ENCODE assay signal across 12 mouse cellular contexts in genomic region chr11:112840495-112840828, GRCm38 (mm10). TPM values are rescaled to one million over a fixed set of nuclear protein-coding genes. Genes with fewer than 3 reads are reported as not detected.
A peak's percentile ranks its signal among the peaks of the same experiment; 100 is the strongest.
DNase-seq lines count a peak whose midpoint lies in the region; ATAC-seq and TF ChIP-seq lines count a peak whose summit lies in the region.
"Had no signal": no experiment of that assay in that cellular context is flagged by ENCODE, and none has a peak within 500 bp of the region (broad histone marks: within the 10 kb centered on the region; RNA-seq: fewer than 3 reads in every experiment).

No protein-coding gene starts in this region.

- in situ Hi-C loops in CH12.LX (cut with MboI; ENCODE audit: low pct_ligation_motif_present, low pct_unique_long_range_greater_than_20kb, low sequenced_read_pairs) = no loop called here

- no peak overlapping the region for H3K27ac ChIP-seq in heart, embryonic 10.5 days
- no peak overlapping the region for H3K27ac ChIP-seq in CH12.LX (ENCODE audit: insufficient read depth, low read depth)
- H3K27ac ChIP-seq in forebrain, embryonic 14.5 days (ENCODE audit: low read depth, low read length) = no peak overlapping the region
- H3K27ac ChIP-seq in limb, embryonic 13.5 days = no peak overlapping the region

- H3K4me2 ChIP-seq in CH12.LX (ENCODE audit: insufficient read depth, low read depth, poor library complexity, severe bottlenecking) = no peak overlapping the region
- peak overlapping the region; percentile 32 for H3K4me2 ChIP-seq in forebrain, embryonic 14.5 days (ENCODE audit: low read length)
- H3K4me2 ChIP-seq in limb, embryonic 13.5 days (replicated peaks) = peak overlapping the region; percentile 43

- dilution Hi-C loops in CH12.LX (cut with MboI; ENCODE audit: extremely low pct_ligation_motif_present, extremely low pct_unique_long_range_greater_than_20kb, low sequenced_read_pairs) = no loop called here

- TF ChIP-seq POLR2A in CH12.LX (IDR thresholded peaks at IDR 0.05; ENCODE audit: low read depth, low read length) = no peak

- H3K27me3 ChIP-seq in heart, embryonic 10.5 days (ENCODE audit: insufficient read depth, poor library complexity, severe bottlenecking) = peaks cover 17% of the 10 kb centered on the region; the same call in 1 of the 2 replicates
- H3K27me3 ChIP-seq in CH12.LX (replicated peaks) = no peaks in the 10 kb centered on the region
- H3K27me3 ChIP-seq in forebrain, embryonic 14.5 days (replicated peaks; ENCODE audit: control insufficient read depth, insufficient read depth, low read length) = no peaks in the 10 kb centered on the region
- H3K27me3 ChIP-seq in limb, embryonic 13.5 days = no peaks in the 10 kb centered on the region

- peak overlapping the region; percentile 48 for H3K4me3 ChIP-seq in heart, embryonic 10.5 days
- H3K4me3 ChIP-seq in CH12.LX (replicated peaks in 1 of 3; ENCODE audit: low read depth in 2 of 3, low read length in 2 of 3, poor library complexity in 1 of 3) = no peak overlapping the region
- no peak overlapping the region for H3K4me3 ChIP-seq in forebrain, embryonic 14.5 days (ENCODE audit: low read depth, low read length)
- H3K4me3 ChIP-seq in limb, embryonic 13.5 days = no peak overlapping the region

- H3K9ac ChIP-seq in CH12.LX (ENCODE audit: insufficient read depth, low read depth) = no peak overlapping the region
- no peak overlapping the region for H3K9ac ChIP-seq in forebrain, embryonic 14.5 days (ENCODE audit: low read length)
- no peak overlapping the region for H3K9ac ChIP-seq in limb, embryonic 13.5 days

- H3K79me2 ChIP-seq in CH12.LX (replicated peaks; ENCODE audit: control insufficient read depth, extremely low read depth, insufficient read depth, poor library complexity, severe bottlenecking) = no peaks in the 10 kb centered on the region

- no peaks in the 10 kb centered on the region for H3K4me1 ChIP-seq in heart, embryonic 10.5 days
- peaks cover 0 to 12% of the 10 kb centered on the region in 2 experiments; a peak in 2 of 4 replicates for H3K4me1 ChIP-seq in CH12.LX (ENCODE audit: control insufficient read depth in 1 of 2, insufficient read depth in 2 of 2)
- H3K4me1 ChIP-seq in forebrain, embryonic 14.5 days (ENCODE audit: control insufficient read depth, insufficient read depth, low read length) = peaks cover 13% of the 10 kb centered on the region
- peaks cover 12% of the 10 kb centered on the region for H3K4me1 ChIP-seq in limb, embryonic 13.5 days

- WGBS in heart, embryonic 10.5 days = 4% methylated on average over 10 of the region's 10 CpGs
- WGBS in forebrain, embryonic 14.5 days = 4% methylated on average over 10 of the region's 10 CpGs
- 11% methylated on average over 10 of the region's 10 CpGs for WGBS in limb, embryonic 13.5 days

- no peak for DNase-seq in heart, embryonic 10.5 days (ENCODE audit: low spot score)
- no peak for DNase-seq in heart, postnatal 14 days
- DNase-seq in CH12.LX (ENCODE audit: extremely low read depth) = peak; percentile 77
- DNase-seq in forebrain, embryonic 14.5 days (ENCODE audit: low spot score) = peak; percentile 78
- no peak for DNase-seq in adrenal gland, postnatal 36 days
- DNase-seq in thymus, adult 18-20 months = no peak
- no peak for DNase-seq in urinary bladder, postnatal 36 days (ENCODE audit: low spot score in 2 of 2)
- DNase-seq: cerebellum, postnatal 36 days; layer of hippocampus, postnatal 36 days; lung, adult 2 months; thymus, adult 2 months had no signal

- no peak for TF ChIP-seq RAD21 in CH12.LX (IDR thresholded peaks at IDR 0.05; ENCODE audit: low read depth, low read length)

- no peak for TF ChIP-seq EP300 in CH12.LX (IDR thresholded peaks at IDR 0.05; ENCODE audit: low read length)

- no peaks in the 10 kb centered on the region for H3K9me3 ChIP-seq in heart, embryonic 10.5 days
- H3K9me3 ChIP-seq in CH12.LX (replicated peaks; ENCODE audit: low read length) = peaks cover 4% of the 10 kb centered on the region
- no peaks in the 10 kb centered on the region for H3K9me3 ChIP-seq in forebrain, embryonic 14.5 days (replicated peaks; ENCODE audit: control insufficient read depth, low read length)
- no peaks in the 10 kb centered on the region for H3K9me3 ChIP-seq in limb, embryonic 13.5 days

- intact Hi-C loops in heart, postnatal 14 days (cut with DNase I) = loop anchor here (5.0 to 10.0 kb wide), 2 partner anchors 58 to 324 kb away; partner anchors contain the start of gene Sox9

- ATAC-seq in forebrain, embryonic 14.5 days = peak; percentile 86
- no peak for ATAC-seq in limb, embryonic 13.5 days (ENCODE audit: low FRiP score, low read depth)

- H3K36me3 ChIP-seq in heart, embryonic 10.5 days = no peaks in the 10 kb centered on the region
- H3K36me3 ChIP-seq in CH12.LX (replicated peaks in 1 of 2; ENCODE audit: control insufficient read depth in 1 of 2, insufficient read depth in 1 of 2, low read length in 1 of 2) = no peaks in the 10 kb centered on the region
- no peaks in the 10 kb centered on the region for H3K36me3 ChIP-seq in forebrain, embryonic 14.5 days (ENCODE audit: control insufficient read depth, insufficient read depth, low read length)
- no peaks in the 10 kb centered on the region for H3K36me3 ChIP-seq in limb, embryonic 13.5 days

- TF ChIP-seq CTCF in CH12.LX (conservative IDR thresholded peaks at IDR 0.05 in 1 of 2, IDR thresholded peaks at IDR 0.05 in 1 of 2; ENCODE audit: low read depth in 2 of 2, low read length in 2 of 2) = no peak

TF ChIP-seq in CH12.LX, 34 proteins besides CTCF, POLR2A, EP300 and RAD21:
- TF ChIP-seq BHLHE40 (IDR thresholded peaks at IDR 0.05; ENCODE audit: low read depth, low read length) (peak; percentile 14; the same call in 1 of the 2 replicates), PAX5 (IDR thresholded peaks at IDR 0.05; ENCODE audit: low read length) (no peak), CHD2 (IDR thresholded peaks at IDR 0.05; ENCODE audit: low read length) (no peak), NRF1 (IDR thresholded peaks at IDR 0.05; ENCODE audit: low read depth, low read length) (no peak)

RNA-seq across cellular contexts. Expression of gene Sox9, which starts 58.4 kb away (rescaled TPM):
- 40.6 and 56.9 TPM in 2 replicates for polyA plus RNA-seq in heart, embryonic 10.5 days (2016; fragmentation: Nextera tagmentation; extraction: Ambion mirVana)
- 1 to 10 TPM; 2.7 to 2.8 TPM for total RNA-seq in heart, postnatal 14 days (2021)
- total RNA-seq in CH12.LX (2012; rRNA removed) = not detected in 2 replicates
- total RNA-seq in CH12.LX (2014; rRNA removed) = not detected in 2 replicates
- not detected in 2 replicates for polyA plus RNA-seq in CH12.LX (2012; ENCODE audit: insufficient read length, low read depth)
- 43.6 and 49.4 TPM in 2 replicates for polyA plus RNA-seq in forebrain, embryonic 14.5 days (2014; fragmentation: Nextera tagmentation; extraction: Ambion mirVana)
- polyA plus RNA-seq in limb, embryonic 13.5 days (2015; fragmentation: Nextera tagmentation; extraction: Ambion mirVana) = 209 and 226 TPM in 2 replicates
- 1 to 10 TPM; 1.1 to 1.9 TPM for total RNA-seq in adrenal gland, postnatal 36 days (2021)

Comparison
In these comparisons a context has a peak if more than half of its experiments do, and no peak if none do; other contexts are left out.
1. DNase-seq: peak in CH12.LX (single experiment) and forebrain, embryonic 14.5 days (single experiment); none in heart, embryonic 10.5 days (single experiment), heart, postnatal 14 days (0 of 2), adrenal gland, postnatal 36 days (0 of 2), thymus, adult 18-20 months (0 of 2) and urinary bladder, postnatal 36 days (0 of 2).
2. RNA of gene Sox9, which starts 58.4 kb away (polyA plus RNA-seq): 209 to 226 TPM in limb, embryonic 13.5 days, 40.6 to 56.9 TPM in heart, embryonic 10.5 days and 43.6 to 49.4 TPM in forebrain, embryonic 14.5 days; not detected in CH12.LX; every median in the first group is over 10 times any median in the second.